Mouse (Mus musculus): ENCODE measurements around the gene Znrf2. TPM values are rescaled to one million over a fixed set of nuclear protein-coding genes. Genes with fewer than 3 reads are reported as not detected.
"Not testable (repeated sequence)": the region's sequence is repeated elsewhere in the genome, so short reads cannot be mapped to it uniquely, and the experiment has no call there.

The Znrf2 gene
- total RNA-seq, 2 experiments from 2014 or later = 12.6 to 14.6 TPM

DNA sequence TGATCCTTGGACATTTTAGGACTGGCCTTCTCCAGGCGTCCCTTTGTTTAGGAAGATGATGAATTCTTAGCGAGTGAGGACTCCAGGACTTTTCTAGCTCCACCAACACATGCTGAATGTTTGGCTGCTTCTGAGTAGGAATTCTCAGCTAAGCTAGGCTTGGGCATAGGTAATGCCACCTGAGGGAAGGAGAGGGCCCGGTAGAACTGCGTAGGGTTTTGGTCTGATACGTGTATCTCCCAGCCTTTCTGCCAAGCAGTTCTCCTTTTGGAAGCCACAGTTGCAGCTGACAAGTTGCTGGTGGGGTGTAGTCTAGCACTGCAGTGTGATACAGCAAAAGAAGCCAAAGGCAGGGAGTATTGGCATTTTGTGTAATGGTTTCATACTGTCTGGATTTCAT lies 10.9 kb upstream of the Znrf2 start:
- DNase-seq (ENCODE audit: low spot score in 2 of 2) = no peak

- peak; percentile 28 to 50 for DNase-seq (ENCODE audit: low spot score in 2 of 2)
Observed at GRCm38 (mm10) chr6:54809531-54810313, 7.0 kb upstream of the Znrf2 start.

GRCm38 (mm10) chr6:54810314-54810646 lies 6.4 kb upstream of the Znrf2 start:
- no peak for DNase-seq (ENCODE audit: low spot score in 2 of 2)

DNA sequence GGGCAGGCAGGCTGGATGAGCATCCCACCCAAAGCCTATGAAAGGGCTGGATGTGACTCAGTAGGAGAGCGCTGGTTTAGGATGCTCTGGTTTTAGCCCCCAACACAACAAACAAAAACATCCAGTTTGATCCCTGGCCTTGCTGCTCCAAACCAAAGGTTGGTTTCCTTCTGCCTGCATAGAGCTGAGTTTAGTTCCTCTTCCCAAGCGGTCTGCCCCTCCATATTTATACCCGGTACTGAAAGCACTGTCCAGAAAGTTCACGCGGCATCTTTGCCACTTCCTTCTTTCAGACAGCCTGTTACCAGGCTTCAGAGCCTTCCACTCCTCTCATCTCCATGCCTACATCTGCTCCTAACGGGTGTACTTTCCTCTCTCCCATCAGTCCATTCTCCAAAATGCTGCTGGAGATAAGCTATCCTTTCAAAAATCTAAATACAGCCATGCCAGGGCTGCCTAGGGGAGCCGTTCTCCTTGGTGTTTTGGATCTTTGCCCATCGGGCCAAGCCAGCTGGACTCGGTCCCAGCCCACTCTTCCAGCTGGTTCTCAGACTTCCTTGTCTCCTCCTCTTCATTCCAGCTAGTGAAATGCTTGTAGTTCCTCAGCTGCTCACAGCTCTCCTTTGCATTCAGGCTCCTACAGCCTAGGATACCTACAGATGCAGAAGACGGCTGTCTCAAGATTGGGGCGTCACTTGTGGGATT lies 5.0 kb upstream of the Znrf2 start:
- DNase-seq (ENCODE audit: low spot score in 2 of 2) = peak; percentile 60 to 73

- no peak for DNase-seq (ENCODE audit: low spot score in 2 of 2)
Observed at GRCm38 (mm10) chr6:54812276-54812675, 4.4 kb upstream of the Znrf2 start.

DNA sequence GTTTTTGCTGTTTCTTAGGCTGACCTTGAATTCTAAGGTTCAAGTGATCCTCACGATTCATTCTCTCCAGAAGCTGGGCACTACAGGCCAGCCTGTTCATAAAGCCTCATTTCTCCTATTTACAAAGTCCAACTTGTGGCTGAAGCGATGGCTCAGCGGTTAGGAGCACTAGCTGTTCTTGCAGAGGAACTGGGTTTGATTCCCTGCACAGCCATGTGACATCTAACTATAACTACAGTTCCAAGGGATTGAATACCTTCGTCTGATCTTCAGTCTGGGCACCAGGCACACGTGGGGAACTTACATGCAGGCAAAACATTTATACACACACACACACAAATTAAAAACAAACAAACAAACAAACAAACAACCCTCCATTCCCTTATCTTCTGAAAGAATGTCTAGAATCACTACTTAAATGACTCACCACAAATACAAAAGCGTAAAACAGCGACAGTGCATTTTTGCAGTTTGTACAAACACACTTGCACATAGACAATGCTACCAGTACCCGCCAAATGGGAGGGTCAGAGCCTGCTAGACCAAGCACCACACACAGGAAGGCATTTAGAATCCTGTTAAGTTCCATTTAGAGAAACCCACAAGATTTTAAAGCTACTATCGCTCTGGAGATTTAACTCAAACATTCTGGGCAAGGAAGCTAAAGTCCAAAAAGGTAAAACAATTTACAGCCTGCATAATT lies 1.1 kb upstream of the Znrf2 start:
- DNase-seq (ENCODE audit: low spot score in 2 of 2) = no peak

GRCm38 (mm10) chr6:54817266-54817767 lies 601 bp downstream of the Znrf2 start:
- peak; percentile 25 to 41 for DNase-seq (ENCODE audit: low spot score in 2 of 2)

- DNase-seq (ENCODE audit: low spot score in 2 of 2) = no peak
Observed at GRCm38 (mm10) chr6:54818389-54818788, 1.7 kb downstream of the Znrf2 start.

DNA sequence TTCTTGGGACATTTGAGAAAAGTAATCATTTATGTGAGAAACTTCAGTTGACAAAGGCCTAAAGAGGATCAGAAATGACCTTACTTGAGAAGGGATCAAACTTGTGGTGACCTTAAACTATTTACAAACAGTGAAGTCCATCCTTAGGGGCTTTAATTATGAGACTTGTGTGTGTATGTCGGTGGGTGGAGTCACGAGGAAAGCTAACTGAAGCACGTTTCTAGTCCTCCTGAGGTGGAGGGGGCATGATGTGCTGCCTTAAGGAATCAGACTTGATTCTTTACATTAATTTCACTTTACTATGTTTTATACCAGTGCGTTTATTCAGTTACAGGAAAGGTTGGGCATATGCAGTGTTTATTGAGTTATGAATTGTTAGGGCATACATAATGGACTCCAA lies 2.6 kb downstream of the Znrf2 start:
- DNase-seq (ENCODE audit: low spot score in 2 of 2) = no peak

GRCm38 (mm10) chr6:54819746-54820145 lies 3.0 kb downstream of the Znrf2 start:
- DNase-seq (ENCODE audit: low spot score in 2 of 2) = no peak

GRCm38 (mm10) chr6:54822348-54822747 lies 5.6 kb downstream of the Znrf2 start:
- DNase-seq (ENCODE audit: low spot score in 2 of 2) = no peak

DNA sequence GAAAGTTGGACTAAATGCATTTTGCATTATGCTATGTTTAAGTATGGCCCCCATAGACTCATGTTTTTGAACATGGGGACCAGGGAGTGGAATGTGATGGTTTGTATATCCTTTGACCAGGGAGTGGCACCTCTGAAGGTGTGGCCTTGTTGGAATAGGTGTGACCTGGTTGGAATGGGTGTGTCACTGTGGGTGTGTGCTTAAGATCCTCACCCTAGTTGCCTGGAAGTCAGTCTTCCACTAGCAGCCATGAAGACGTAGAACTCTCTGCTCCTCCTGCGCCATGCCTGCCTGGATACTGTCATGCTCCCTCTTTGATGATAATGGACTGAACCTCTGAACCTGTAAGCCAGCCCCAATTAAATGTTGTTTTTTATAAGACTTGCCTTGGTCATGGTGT lies 7.8 kb downstream of the Znrf2 start:
- DNase-seq (ENCODE audit: low spot score in 2 of 2) = not testable (repeated sequence)

GRCm38 (mm10) chr6:54827481-54827880 lies 10.8 kb downstream of the Znrf2 start:
- DNase-seq (ENCODE audit: low spot score in 2 of 2) = no peak

- DNase-seq (ENCODE audit: low spot score in 2 of 2) = no peak
Observed at GRCm38 (mm10) chr6:54828274-54828673, 11.6 kb downstream of the Znrf2 start.

DNA sequence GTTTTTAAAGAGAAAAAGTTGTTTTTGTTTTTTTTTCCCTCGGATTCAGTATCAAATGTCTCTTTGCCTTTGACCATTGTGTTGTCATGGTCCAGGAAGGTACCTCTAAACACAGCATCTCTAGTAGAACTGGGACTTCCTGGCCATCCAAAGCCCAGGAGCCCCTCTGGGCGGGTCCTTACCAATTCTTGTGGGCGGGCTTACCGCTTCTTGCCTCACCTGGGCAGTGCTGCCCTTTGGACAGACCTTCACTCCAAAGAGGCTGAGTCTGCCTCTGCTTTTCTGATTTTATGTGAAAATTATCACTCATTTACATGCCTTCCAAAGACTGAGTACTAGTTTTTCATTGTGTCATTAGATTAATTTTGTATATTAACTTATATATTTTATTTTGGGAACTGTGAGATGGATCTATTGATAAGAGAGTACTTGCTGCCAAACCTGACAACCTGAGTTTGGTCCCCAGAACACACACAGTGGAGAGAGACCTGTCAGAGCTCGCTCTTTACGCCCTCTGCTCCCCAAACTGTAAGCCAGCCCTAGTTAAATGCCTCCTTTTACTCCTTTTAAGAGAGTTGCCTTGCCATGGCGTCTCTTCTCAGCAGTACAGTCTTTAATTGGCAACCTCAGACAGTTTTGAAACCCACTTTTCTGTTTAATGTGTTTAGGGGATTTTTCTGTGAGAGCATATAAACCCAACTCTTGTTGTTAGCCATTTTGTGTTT lies 13.5 kb downstream of the Znrf2 start:
- DNase-seq (ENCODE audit: low spot score in 2 of 2) = no peak

GRCm38 (mm10) chr6:54831069-54831720 lies 14.5 kb downstream of the Znrf2 start:
- no peak for DNase-seq (ENCODE audit: low spot score in 2 of 2)

- DNase-seq (ENCODE audit: low spot score in 2 of 2) = peak in 1 of 2 experiments; percentile 13
Observed at GRCm38 (mm10) chr6:54833427-54833826, 16.7 kb downstream of the Znrf2 start.

DNA sequence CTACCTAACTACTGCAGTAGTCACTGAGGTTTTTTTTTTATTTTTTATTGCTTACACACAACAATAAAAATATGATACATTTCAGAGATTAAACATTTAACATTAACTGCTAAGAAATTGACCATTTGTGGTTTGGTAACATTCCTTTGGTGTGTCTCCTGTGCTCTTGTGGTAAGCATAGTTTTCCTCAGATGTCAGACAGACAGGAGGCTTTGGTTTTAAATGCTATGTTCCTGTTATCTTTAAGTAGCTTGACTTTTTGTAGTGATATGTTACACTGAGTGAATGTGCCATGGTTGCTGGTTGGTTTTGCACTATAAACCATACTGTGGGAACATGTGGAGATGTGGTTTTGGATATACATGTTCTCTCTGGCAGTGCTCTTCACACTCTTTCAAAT lies 19.9 kb downstream of the Znrf2 start:
- no peak for DNase-seq (ENCODE audit: low spot score in 2 of 2)

- no peak for DNase-seq (ENCODE audit: low spot score in 2 of 2)
Observed at GRCm38 (mm10) chr6:54841399-54841798, 24.7 kb downstream of the Znrf2 start.

- DNase-seq (ENCODE audit: low spot score in 2 of 2) = no peak
Observed at GRCm38 (mm10) chr6:54842041-54842440, 25.3 kb downstream of the Znrf2 start.

- DNase-seq (ENCODE audit: low spot score in 2 of 2) = no peak
Observed at GRCm38 (mm10) chr6:54848546-54848945, 31.8 kb downstream of the Znrf2 start.

Data from left cerebral cortex, adult 18-20 months (tissue).